Comparison of ENCODE assay signal across 18 mouse cellular contexts in the genomic region with DNA sequence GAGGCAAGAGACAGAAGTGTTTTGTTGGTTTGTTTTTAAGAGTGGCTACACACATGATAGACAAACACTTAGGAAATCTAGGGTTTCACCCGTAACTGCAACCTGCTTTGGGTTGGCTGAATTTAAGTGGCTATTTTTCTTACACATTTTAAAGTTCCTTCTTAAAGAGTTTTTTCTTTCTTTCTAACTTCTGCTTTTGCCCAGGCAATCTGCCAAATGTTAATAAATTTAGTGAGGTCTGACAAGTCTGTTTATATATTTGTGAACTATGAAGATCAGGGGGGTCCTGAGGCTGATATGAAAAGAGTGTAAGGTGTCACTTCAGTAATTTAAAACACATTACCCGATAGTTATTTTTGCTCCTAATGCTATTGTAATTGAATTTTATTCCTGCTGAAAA.
"Had no signal": no experiment of that assay in that cellular context is flagged by ENCODE, and none has a peak within 500 bp of the region (broad histone marks: within the 10 kb centered on the region; RNA-seq: fewer than 3 reads in every experiment).

No protein-coding gene starts in this region.

- ATAC-seq: lung, postnatal 0 days; midbrain, embryonic 16.5 days had no signal

- H3K4me2 ChIP-seq: limb, embryonic 12.5 days; midbrain, embryonic 12.5 days; neural tube, embryonic 13.5 days; stomach, embryonic 15.5 days had no signal

- H3K4me1 ChIP-seq: midbrain, embryonic 12.5 days; neural tube, embryonic 13.5 days; stomach, embryonic 15.5 days had no signal

- DNase-seq: kidney, adult 8-10 months; kidney, postnatal 25 days; layer of hippocampus, adult 9-11 months; layer of hippocampus, postnatal 36 days; liver; lung, adult 18-20 months; lung, postnatal 4 days; retina, postnatal 1 day; right cerebral cortex, postnatal 14 days; thymus, adult 2 months; thymus, postnatal 25 days had no signal

- H3K36me3 ChIP-seq: limb, embryonic 12.5 days; midbrain, embryonic 12.5 days; neural tube, embryonic 13.5 days; stomach, embryonic 15.5 days had no signal

- H3K9me3 ChIP-seq: limb, embryonic 12.5 days; midbrain, embryonic 12.5 days; neural tube, embryonic 13.5 days; stomach, embryonic 15.5 days had no signal

- H3K27me3 ChIP-seq: limb, embryonic 12.5 days; midbrain, embryonic 12.5 days; neural tube, embryonic 13.5 days; stomach, embryonic 15.5 days had no signal

- H3K4me3 ChIP-seq: limb, embryonic 12.5 days; midbrain, embryonic 12.5 days; neural tube, embryonic 13.5 days; stomach, embryonic 15.5 days had no signal

- H3K9ac ChIP-seq: limb, embryonic 12.5 days; liver, embryonic 14.5 days; midbrain, embryonic 12.5 days; neural tube, embryonic 13.5 days; stomach, embryonic 15.5 days had no signal

- H3K27ac ChIP-seq: limb, embryonic 12.5 days; liver, embryonic 14.5 days; midbrain, embryonic 12.5 days; neural tube, embryonic 13.5 days; stomach, embryonic 15.5 days had no signal
